Mouse (Mus musculus) kidney, adult 2 months (tissue): ENCODE data around the gene Gimap9.

Experiments
- CTCF ChIP-seq: fragments of 200-500 bp; conservative IDR thresholded peaks from 2 replicates; pipeline ENCODE4 v1.5.1; 2011; ENCODE audit warnings: low read depth, mild to moderate bottlenecking, control low read depth, low read length, moderate library complexity, mixed read lengths; ENCODE audit not compliant: insufficient read depth, insufficient read length
- POLR2A ChIP-seq: fragments of 200-500 bp; IDR thresholded peaks from one replicate; pipeline ENCODE4 v1.6.1; 2011; ENCODE audit warnings: low read depth, low read length, control low read depth

DNA sequence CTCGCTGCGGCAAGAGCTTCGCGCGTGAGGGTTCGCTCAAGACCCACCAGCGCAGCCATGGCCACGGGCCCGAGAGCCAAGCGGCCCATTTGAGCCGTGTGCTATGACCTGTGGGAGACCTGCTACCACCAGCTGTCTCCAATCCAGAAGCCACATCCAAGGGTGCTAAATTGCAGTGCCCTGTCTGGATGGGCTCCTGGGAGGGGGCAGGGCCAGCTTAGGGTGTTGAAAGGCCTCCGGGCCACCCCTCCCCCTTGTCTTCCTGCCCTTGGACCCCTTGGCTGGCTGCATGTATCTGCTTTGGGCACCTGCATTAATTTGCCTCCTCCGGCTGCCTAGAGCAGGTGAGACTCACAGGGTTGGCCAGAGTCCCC is 46.3 kb upstream of the Gimap9 start:
- TF ChIP-seq CTCF (no peak), POLR2A (no peak)
